Mouse (Mus musculus) kidney, postnatal 10 days (tissue): ENCODE measurements around the gene Lpar5.

Source experiments
- DNase-seq: peaks from one replicate; pipeline ENCODE4 v3.0.0; 2021; ENCODE audit warnings: mixed read lengths

Lpar5 gene

DNA sequence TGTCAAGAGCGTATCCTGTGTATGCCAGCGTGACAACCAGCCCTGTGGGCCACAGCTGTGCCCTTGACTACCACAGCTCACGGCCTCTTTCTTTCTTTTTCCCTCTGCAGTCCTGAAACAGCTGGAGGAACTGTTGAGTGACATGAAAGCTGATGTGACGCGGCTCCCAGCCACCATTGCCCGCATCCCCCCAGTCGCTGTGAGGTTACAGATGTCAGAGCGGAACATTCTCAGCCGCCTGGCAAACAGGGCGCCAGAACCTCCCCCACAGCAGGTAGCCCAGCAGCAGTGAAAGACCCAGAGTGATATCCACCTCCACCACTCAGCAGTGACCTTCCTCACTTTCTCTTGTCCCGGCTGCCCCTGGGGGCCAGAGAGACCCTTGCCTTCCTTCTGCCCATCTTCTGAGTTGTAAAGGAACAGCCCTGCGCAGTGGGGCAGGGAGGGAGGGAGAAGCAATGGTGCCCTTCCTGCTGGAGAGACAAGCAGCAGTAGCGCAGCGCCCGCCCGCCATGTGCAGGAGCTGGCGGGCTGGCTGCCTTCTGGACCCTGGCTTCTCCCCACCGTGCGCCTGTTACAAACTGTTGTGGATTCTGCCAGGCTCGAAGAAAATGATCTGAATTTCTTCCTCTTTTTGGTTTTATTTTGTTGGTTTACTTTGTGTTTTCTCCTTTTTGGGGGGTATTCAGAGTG lies 62.1 kb downstream of the Lpar5 start:
- DNase-seq: peak; percentile 39

DNA sequence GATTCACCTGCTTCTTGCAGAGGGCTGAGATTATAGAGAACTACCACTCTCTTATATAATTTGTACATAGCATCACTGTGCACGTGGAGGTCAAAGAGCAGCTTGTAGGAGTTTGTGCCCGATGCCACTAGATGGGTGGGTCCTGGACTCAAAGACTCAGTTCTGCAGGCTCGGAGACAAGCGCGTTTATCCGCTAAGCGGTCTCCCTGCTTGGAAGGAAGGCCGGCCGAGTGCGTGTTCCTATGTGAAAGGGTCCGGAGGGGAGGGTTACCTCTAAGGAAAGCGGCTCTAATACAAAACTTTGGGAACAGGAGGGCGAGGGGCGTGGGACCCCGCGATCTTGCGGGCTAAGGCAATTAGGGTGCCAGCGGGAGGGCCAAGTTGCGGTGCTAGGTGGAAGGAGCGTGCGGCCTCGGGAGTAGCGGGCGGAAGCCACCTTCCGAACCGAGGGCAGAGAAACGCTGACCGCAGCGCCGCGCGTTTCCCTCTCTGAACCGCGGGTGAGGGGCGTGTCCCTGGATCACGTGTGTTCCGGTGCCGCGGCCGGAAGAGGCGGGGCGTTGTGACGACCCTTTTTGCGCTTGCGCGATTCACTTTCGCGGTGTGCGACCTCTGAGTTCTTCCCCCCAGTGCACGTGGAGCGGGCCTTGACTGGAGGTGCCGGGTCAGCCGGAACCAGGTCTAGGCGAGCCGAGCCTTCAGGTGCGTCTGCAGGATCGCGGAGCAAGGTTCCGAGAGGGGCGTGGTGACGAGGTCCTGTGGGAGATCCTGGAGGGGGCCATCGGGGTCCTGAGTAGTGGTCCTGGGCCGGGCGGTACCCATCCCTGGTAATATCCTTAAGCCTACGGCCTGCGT lies 63.8 kb downstream of the Lpar5 start, which contains the start of gene Nop2:
TSS of gene Nop2 (plus strand) at position 608 of the 855 bp plus-strand sequence.
- DNase-seq: peak; percentile 93
